Mouse (Mus musculus) cerebellum, adult 9-10 months (tissue): ENCODE measurements around the gene Vcpkmt.

Source experiments
- DNase-seq: peaks from one replicate; pipeline ENCODE4 v3.0.0; 2022

The Vcpkmt gene

DNA sequence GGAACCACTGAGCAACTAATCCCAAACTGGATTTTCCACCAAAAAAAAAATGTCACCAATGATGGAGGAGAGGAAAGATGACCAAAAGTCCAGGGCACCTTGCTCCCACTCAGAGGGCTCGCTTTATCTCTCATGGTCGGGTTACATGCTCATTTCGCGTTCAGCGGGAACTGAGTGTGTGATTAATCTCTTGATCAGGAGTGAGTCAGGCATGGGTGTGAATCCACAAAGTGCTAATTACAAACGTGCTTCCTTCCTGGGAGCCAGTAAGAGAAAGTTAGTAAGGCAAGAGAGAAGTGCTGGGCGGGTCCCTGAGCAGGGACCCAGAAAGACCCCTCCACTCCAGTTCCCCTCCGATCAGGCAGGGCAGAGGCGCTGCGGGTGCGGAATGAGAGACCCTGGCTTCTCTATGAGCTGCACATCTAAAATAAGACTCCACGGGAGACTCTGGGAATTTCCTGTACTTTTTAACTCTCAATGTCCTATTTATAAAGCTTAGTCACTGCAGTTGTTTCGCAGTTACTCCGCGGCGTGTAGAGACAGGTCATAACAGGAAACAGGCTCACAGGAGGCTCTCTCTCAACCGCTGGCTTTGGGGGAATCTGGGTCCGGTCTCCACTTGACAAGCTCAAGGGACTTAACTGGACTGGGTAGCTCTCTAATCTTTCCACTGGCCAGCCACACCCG lies 45.0 kb downstream of the Vcpkmt start:
- DNase-seq: no peak

DNA sequence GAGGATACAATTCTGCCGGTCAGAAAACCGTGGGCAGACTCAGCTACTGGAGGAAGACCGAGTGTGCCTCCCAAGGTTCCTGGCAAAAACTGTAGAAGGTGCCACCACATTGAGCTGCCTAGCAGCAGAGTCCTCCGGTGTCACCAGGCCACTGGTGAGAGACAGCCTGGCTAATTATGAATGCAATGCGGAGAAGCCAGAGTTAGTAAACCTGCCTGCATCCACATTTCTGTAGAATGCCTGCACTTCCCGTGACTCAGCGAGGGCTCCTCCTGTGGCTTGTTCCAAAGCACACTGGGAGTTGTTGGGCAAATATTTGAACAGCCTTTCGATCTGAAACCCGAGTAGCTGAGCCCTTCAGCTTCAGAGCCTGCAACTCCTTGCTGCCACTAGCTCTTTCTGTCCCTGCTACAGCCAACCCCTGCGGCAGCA lies 45.6 kb downstream of the Vcpkmt start:
- peak; percentile 71 for DNase-seq

DNA sequence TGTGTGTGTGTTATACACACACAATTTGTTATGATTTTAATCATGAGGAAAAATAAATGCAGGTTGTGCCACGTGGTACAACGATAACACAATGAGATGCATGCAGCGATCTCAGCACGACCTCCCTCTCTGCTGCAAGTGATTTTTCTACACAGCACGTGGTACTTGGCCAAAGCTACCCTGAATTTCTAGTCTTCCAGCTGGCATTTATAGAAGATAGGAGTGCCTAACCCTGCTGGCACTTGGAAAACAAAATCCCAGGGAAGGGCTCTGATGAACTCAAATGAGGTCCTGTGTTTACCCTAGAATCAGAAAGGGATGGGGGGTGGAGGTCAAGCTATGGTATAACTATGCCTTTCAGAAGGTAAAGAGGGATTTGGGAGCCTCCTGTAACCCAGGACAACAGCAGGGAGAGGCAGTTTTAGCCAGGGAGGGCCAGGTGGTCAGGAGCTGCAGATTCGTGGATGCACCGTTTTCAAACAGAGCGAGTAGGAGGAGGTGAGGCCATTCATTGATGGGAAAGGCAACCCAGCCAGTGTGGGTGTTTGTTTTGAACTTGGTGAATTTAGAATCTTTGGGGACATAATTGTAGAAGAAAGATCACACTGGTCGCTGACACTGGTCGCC lies 46.1 kb downstream of the Vcpkmt start:
- DNase-seq: peak; percentile 74

DNA sequence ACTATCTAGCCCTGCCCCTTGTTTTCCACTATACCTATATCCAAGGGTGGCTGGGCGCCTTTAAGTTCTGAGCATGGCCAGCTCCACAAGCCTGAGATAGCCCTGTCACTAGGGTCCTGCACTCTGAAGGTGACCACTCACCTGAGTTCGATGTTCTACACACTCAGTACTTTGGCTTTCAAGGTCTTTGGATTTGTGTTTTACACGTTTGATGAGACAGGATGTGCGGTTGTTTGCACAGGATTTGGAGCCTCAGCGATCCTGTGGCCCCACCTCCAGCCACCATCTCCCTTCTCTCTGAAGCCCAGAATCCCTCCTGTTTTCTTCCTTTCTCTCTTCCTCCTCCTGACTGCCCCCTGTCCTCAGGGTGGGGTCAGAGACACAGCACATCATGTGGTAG lies 49.6 kb downstream of the Vcpkmt start:
- no peak for DNase-seq

GRCm38 (mm10) chr12:69532530-69532929 lies 50.3 kb downstream of the Vcpkmt start:
- no peak for DNase-seq

- DNase-seq: no peak
Observed at GRCm38 (mm10) chr12:69532091-69532490, 50.7 kb downstream of the Vcpkmt start.

GRCm38 (mm10) chr12:69529694-69530403 lies 53.0 kb downstream of the Vcpkmt start:
- no peak for DNase-seq

DNA sequence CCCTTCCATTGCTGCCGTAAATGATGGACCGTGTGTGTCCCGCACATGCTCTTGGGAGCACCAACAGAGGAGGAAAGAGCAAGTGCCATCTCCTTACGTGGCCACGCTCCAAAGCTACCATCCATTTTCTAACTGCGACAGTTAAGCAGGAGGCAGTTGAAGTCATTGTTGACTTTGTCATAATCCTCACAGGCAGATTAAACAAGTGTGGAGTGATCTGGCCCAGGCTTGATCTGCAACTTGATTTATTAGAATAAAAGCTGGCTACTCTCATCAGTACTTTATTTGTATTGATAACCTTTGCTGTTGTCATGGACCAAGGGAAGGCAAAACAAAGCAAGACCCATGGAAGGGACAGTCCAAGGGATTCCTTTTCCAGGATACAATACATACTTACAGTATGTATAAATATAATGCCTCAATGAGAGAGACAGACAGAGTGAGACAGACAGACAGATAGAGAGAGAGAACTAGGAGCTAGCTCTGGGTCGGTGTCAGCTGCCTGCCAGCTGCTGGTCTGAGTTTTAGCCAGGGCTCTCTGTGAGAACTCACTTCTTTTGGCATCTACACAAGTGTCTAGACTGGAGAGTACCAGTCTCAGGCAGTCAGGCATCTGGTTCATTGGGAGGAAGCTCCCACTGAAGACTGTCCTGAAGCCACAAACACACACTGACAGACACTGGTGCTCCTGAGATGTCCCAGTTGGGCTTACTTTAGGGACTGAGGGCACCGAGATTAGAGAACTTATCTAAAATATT lies 54.4 kb downstream of the Vcpkmt start:
- DNase-seq: no peak
